Mouse (Mus musculus): ENCODE results near the gene Cyb561d1.
A peak's percentile ranks its signal among the peaks of the same experiment; 100 is the strongest.

Cyb561d1 gene

DNA sequence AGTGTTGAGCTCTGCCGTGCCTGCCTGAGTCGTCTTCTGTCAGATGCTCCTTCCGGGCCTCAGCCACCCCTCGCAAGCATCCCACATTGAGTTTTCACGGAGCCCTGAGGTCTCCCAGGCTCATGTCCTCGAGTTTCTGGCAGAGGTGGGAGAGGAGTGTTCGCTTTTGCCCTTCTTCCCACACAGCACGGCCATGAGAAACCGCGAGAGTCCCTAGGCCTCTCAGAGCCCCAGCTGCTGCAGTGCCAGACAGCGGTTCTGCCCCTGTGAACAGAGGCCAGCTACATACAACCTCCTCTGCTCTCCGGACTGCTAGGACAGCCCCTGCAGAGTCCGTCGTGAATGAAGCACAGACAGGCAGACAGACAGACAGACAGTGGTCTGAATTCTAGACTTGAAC, 33.5 kb downstream of the Cyb561d1 start:
- DNase-seq (ENCODE audit: low spot score): no peak

GRCm38 (mm10) chr3:108166486-108167211, 34.4 kb downstream of the Cyb561d1 start:
- DNase-seq (ENCODE audit: low spot score): no peak

DNA sequence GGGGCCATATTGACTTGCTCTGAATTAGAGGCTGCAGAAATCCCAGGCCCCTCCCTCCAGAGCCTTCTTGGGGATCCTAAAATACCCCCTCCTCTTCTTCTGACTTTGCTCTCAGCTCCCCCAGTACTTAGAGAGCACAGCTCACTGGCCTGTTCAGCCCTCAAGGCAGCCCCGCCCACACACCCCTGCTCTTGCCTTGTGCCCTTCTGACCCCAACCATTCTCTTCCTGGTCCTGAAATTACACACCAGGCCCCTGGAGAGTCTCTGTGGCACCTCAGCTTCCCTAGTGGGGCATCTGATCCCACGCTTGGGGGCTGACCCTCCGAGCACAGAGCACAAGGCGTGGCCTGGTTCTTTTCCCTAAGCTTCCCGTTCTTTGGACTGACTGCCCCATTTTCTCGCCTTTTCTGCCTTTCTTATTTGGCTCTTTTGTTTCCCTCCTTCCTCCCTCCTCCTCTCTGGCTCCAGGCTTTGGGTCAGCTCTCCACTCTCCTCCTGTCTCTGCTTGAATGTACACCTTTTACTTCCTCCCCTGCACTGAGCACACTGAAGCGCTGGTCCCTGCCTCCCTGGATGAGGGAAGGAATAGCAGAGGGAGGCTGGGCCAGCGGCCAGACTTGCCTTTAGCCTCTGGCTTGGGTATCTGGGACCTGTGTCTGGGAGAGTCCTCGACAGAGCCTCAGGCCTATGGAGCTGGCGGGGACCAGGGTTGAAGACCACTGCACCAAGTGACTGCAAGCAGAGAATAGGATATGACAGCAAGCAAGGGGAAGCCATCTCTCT, 35.3 kb downstream of the Cyb561d1 start:
- DNase-seq (ENCODE audit: low spot score): no peak

DNA sequence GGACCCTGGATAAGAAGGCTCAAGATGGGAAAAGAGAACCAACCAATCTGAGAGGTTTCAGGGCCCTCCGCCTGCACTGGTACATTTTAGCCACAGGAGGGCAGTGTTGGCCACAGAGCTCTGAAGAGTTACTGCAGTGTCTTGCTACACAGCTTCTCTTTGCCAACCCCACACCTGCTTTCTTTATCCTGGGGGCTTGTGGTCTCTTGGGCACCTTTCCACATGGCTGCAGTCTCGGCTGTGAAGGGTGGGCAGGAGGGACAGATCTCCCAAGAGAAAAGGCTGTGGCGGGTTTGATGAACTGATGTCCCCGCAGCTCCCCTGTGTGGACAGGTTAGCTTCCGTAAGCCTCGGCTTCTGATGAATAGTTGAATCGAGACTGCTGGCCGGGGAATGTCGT, 36.2 kb downstream of the Cyb561d1 start:
- DNase-seq (ENCODE audit: low spot score): peak; percentile 76

DNA sequence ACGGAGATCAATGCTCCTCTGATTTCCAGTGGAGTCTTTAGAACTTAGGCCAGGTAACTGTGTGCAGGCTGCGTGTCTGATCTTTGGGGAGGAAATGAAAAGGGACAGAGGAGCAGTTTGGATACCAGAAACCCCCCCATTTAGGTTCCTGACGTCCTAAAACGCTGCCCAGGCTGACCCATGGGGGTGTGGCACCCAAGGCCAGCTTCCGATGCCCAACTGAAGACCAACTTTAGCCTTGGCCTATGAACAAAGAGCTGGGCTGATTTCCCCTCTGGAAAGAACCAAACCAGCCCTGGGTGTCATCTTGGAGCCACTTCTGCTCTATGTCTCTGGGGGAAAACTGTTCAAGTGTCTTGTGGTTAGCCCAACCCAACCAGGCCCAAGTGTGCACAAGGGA, 36.9 kb downstream of the Cyb561d1 start:
- DNase-seq (ENCODE audit: low spot score): no peak

DNA sequence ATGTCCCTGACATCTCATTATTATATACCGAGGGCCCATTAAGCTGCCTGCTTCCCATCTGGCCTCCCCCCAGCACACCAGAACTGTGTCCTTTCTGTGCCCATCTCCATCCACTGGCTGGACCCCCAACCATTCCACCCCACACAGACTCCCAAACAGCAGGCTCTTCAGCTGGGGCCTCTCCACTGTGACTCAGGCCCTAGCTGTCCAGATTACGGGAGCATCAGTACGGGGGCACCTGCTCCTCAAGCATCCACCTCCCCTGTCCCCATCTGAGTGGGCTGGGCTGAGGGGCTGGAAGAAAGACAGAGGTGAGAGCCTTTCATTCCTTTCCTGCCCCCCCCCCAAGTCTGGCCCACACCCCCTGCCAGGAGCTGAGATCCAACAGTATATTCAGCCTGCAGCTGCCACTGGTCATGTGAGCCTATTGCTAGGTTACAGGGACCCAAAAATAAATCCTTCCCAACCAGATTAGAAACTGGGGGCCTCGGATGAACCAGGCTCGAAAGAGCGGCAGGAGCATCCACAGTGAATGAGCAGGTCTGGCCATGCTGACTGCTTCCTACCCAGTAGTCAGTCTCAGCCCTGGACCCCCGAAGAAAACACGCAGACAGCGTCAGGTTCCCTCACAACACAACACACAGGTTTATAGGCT, 42.5 kb downstream of the Cyb561d1 start:
- no peak for DNase-seq (ENCODE audit: low spot score)

- DNase-seq (ENCODE audit: low spot score): no peak
Observed at GRCm38 (mm10) chr3:108154656-108155055, 46.4 kb downstream of the Cyb561d1 start, which contains the start of gene Gpr61. Gpr61 (minus strand) TSS chr3:108154882.

DNA sequence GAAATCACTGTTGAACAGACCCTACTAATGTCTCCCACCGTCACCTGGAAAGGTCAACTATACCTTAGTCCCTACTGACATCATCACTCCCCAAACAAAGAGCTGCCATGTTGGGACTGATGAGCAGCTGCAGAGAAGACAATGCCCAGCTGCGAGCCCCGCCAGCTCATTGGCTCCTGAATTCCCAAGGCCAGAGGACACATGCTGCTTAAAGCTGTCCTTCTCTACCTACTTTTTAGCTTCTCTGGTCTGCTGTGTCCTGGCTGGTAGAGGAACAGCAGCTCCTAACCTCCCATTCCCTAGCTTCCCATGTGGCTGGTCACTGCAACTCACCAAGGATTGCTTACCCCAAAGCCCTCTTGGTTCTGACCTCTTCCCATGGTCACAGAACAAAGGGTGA, 48.7 kb downstream of the Cyb561d1 start:
- DNase-seq (ENCODE audit: low spot score): no peak

GRCm38 (mm10) chr3:108147386-108148235, 53.4 kb downstream of the Cyb561d1 start:
- peak; percentile 91 for DNase-seq (ENCODE audit: low spot score)

GRCm38 (mm10) chr3:108146671-108147070, 54.3 kb downstream of the Cyb561d1 start:
- DNase-seq (ENCODE audit: low spot score): no peak

Measured in urinary bladder, postnatal 14 days (tissue).